Mouse (Mus musculus) myocyte (in vitro differentiated cells): Measurements from ENCODE around the gene Vps33b.

Source experiments
- E2F4 ChIP-seq: IDR thresholded peaks from one replicate; pipeline ENCODE4 v1.6.1; 2011; ENCODE audit warnings: mild to moderate bottlenecking, control low read depth, moderate library complexity; ENCODE audit not compliant: insufficient read depth
- MAX ChIP-seq: IDR thresholded peaks from one replicate; pipeline ENCODE4 v1.6.1; 2011; ENCODE audit warnings: low read depth, mild to moderate bottlenecking, control low read depth
- MYOD1 ChIP-seq, 3 experiments: IDR thresholded peaks; one replicate each; pipeline ENCODE4 v1.6.1; 2011; ENCODE audit warnings: control low read depth in 2 of 3, low read depth in 2 of 3, mild to moderate bottlenecking in 2 of 3, moderate library complexity in 1 of 3; ENCODE audit not compliant: insufficient read length in 2 of 3, control insufficient read depth in 1 of 3
- MYOG ChIP-seq, 3 experiments: IDR thresholded peaks; one replicate each; pipeline ENCODE4 v1.6.1; 2011; ENCODE audit warnings: control low read depth in 2 of 3, low read depth in 2 of 3, mild to moderate bottlenecking in 2 of 3; ENCODE audit not compliant: insufficient read length in 2 of 3, control insufficient read depth in 1 of 3, insufficient read depth in 1 of 3
- POLR2A ChIP-seq: IDR thresholded peaks from one replicate; pipeline ENCODE4 v1.6.1; 2011; ENCODE audit warnings: low read depth, mild to moderate bottlenecking, control low read depth, moderate library complexity; ENCODE audit not compliant: insufficient read length
- POLR2AphosphoS2 ChIP-seq: IDR thresholded peaks from one replicate; pipeline ENCODE4 v1.6.1; 2011; ENCODE audit warnings: low read depth, control low read depth; ENCODE audit not compliant: insufficient read length
- REST ChIP-seq: IDR thresholded peaks from one replicate; pipeline ENCODE4 v1.6.1; 2011; ENCODE audit warnings: mild to moderate bottlenecking, control low read depth, moderate library complexity; ENCODE audit not compliant: insufficient read depth, insufficient read length
- SRF ChIP-seq: IDR thresholded peaks from one replicate; pipeline ENCODE4 v1.6.1; 2011; ENCODE audit warnings: low read depth; ENCODE audit not compliant: control insufficient read depth, insufficient read length
- TCF12 ChIP-seq: IDR thresholded peaks from one replicate; pipeline ENCODE4 v1.6.1; 2011; ENCODE audit warnings: mild to moderate bottlenecking, control low read depth; ENCODE audit not compliant: poor library complexity, insufficient read depth, severe bottlenecking
- TCF3 ChIP-seq: IDR thresholded peaks from one replicate; pipeline ENCODE4 v1.6.1; 2011; ENCODE audit warnings: low read depth, control low read depth; ENCODE audit not compliant: insufficient read length
- USF1 ChIP-seq: IDR thresholded peaks from one replicate; pipeline ENCODE4 v1.6.1; 2011; ENCODE audit warnings: low read depth, mild to moderate bottlenecking, control low read depth, moderate library complexity

- no peak for TF ChIP-seq POLR2A
- no peak for TF ChIP-seq MAX
- TF ChIP-seq POLR2AphosphoS2: peak; percentile 14
- TF ChIP-seq USF1: no peak
- TF ChIP-seq MYOG (IDR thresholded peaks at IDR 0.05; ENCODE audit: control insufficient read depth in 1 of 3, insufficient read depth in 1 of 3, insufficient read length in 2 of 3, low read depth in 2 of 3): peak in 1 of 3 experiments; percentile 30
- TF ChIP-seq REST: no peak
- peak in 1 of 3 experiments; percentile 70 for TF ChIP-seq MYOD1 (IDR thresholded peaks at IDR 0.05; ENCODE audit: control insufficient read depth in 1 of 3, insufficient read length in 2 of 3, low read depth in 2 of 3)
- TF ChIP-seq SRF: no peak
- TF ChIP-seq TCF12: no peak
- TF ChIP-seq TCF3: no peak
- no peak for TF ChIP-seq E2F4
Measured at GRCm38 (mm10) chr7:80325292-80325868, 55.9 kb downstream of the Vps33b start.
